Mouse (Mus musculus): ENCODE measurements at regions not wholly inside any gene's neighbourhood (a gene's known extent, or its start where the extent isn't known, plus 50 kb on each side); places are given as distances from the start of the nearest gene placed in this dataset.
"Not testable (repeated sequence)": the region's sequence is repeated elsewhere in the genome, so short reads cannot be mapped to it uniquely, and the experiment has no call there.

DNA sequence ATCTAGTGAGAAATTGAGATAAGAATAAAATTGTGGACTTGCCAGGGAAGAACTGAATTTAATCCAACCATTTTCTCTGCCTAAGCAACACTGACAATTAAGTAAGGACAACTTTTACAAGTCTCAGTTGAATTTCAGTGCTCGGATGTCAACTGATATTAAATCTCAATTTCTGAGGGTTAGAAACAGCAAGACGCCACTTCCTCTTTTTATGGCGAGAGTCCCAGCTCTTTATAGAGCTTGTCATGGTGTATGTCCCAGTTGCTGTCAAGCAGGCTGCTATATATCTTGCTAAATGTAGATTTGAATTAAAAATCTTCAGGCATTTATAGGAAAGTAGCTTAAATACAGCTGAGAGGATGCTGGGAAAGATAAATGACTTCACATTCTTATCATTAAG, 697.8 kb upstream of the Got2 start:
- ATAC-seq (replicated peaks in 1 of 2; ENCODE audit: insufficient read depth in 1 of 2, low FRiP score in 2 of 2, low TSS enrichment in 1 of 2, low read depth in 1 of 2, poor library complexity in 2 of 2, severe bottlenecking in 2 of 2): peak in 1 of 2 experiments; percentile 69; a peak in 2 of 4 replicates

DNA sequence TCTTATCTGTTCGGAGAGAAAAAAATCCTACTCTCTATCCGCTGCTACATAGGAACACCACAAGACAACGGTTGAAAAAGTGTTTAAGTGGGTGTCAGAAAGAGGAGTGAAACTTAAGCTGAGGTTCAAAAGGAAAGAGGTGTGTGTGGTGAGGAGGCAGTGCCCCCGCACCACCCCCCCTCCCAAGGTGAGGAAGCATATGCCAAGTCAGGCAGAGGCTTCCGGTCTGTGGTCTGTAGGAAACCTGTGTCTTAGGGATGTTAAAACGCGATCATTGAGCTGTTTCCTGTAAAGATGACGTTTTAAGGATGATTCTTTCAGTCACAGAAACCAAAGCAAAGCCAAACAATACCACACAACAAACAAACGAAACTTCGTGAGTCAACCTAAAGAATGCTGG, 664.2 kb upstream of the Got2 start:
- ATAC-seq (replicated peaks in 1 of 2; ENCODE audit: insufficient read depth in 1 of 2, low FRiP score in 2 of 2, low TSS enrichment in 1 of 2, low read depth in 1 of 2, poor library complexity in 2 of 2, severe bottlenecking in 2 of 2): peak; percentile 87 to 96

DNA sequence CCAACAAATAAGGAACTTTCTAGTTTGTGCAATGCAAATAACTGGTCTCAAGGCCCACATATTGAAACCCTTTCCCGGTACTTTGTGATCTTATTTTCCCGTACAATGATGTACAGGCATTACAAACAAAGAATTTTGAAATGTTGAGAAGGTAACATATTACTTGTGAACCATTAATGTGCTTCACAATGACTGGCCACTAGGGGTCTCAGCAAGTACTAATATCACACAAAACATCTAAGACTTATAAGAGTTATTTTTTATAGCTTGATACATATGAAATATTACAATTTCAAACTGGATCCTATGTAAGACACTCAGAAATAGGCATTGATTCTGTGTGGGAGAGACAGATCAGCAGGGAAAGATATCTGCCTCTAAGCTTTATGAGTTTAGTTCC, 662.1 kb upstream of the Got2 start:
- ATAC-seq (replicated peaks in 1 of 2; ENCODE audit: insufficient read depth in 1 of 2, low FRiP score in 2 of 2, low TSS enrichment in 1 of 2, low read depth in 1 of 2, poor library complexity in 2 of 2, severe bottlenecking in 2 of 2): no peak

DNA sequence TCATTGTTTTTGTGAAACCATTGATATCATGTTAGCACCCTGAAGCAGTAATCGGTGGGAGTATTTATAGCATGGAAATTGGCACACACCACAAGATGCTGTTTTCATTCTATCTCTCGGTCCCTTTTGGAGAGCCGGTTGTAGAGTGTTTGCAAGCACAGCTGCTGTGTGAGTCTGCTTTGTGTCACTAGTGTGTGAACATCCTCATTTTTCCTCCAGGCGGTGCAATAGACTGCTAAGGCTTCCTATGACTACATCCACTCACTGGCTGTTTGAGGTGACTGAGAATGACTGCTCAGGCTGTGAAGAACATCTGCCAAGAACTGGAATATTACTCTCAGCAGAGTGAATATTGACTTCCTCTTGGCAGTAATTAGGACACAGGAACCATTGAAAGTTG, 660.3 kb upstream of the Got2 start:
- ATAC-seq (replicated peaks in 1 of 2; ENCODE audit: insufficient read depth in 1 of 2, low FRiP score in 2 of 2, low TSS enrichment in 1 of 2, low read depth in 1 of 2, poor library complexity in 2 of 2, severe bottlenecking in 2 of 2): no peak

DNA sequence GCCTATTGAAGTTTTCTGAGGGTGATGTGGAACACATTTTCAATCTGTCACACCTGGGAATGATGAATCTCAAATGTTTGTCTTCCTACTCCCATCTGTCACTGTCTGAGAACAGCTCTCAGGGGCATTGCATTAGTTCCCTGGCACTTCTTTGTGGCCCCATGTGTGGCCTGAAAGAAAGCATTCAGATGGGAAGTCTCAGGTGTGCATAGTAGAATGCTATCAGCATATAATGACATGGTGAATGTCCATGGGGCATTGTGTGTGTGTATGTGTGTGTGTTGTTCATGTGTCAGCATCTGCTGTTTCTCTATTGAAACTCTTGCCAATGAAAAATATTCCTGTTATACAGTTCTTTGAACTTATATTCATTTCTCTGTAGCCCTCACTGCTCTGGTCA, 659.8 kb upstream of the Got2 start:
- no peak for ATAC-seq (replicated peaks in 1 of 2; ENCODE audit: insufficient read depth in 1 of 2, low FRiP score in 2 of 2, low TSS enrichment in 1 of 2, low read depth in 1 of 2, poor library complexity in 2 of 2, severe bottlenecking in 2 of 2)

DNA sequence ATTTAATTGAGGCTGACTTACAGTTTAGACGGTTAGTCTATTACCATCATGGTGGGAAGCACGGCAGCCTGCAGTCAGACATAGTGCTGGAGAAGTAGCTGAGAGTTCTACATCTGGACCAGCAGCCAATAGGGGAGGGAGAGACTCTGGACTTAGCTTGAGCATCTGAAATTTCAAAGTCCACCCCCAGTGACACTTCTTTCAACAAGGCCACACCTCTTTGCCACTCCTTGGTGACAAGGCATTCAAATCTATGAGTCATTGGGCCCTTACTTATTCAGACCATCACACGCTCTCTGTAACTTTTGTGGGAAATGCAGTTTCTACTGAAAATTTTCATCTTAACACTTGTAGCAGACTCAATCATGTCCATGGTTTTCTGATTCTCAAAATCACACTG, 653.9 kb upstream of the Got2 start:
- no peak for ATAC-seq (replicated peaks in 1 of 2; ENCODE audit: insufficient read depth in 1 of 2, low FRiP score in 2 of 2, low TSS enrichment in 1 of 2, low read depth in 1 of 2, poor library complexity in 2 of 2, severe bottlenecking in 2 of 2)

DNA sequence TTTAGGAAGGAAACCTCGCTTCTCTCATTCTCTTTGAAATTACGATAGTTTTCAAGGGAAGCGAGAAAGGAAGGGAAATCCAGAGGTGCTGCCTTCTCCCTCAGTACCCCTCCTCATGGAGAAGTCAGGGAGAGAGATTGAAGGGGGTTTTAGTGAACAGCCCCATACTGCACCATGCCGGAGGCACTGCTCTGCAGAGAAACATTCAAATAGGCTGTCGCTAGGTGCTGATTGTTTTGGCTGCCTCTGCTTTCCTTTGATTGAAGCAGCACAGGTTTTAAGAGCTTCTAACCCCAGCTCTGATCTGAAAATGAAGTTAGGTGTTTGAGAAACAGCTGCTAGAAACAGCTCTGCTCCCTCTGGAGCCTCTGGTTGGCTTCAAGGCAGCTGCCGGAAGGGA, 610.5 kb upstream of the Got2 start:
- ATAC-seq (replicated peaks in 1 of 2; ENCODE audit: insufficient read depth in 1 of 2, low FRiP score in 2 of 2, low TSS enrichment in 1 of 2, low read depth in 1 of 2, poor library complexity in 2 of 2, severe bottlenecking in 2 of 2): no peak

DNA sequence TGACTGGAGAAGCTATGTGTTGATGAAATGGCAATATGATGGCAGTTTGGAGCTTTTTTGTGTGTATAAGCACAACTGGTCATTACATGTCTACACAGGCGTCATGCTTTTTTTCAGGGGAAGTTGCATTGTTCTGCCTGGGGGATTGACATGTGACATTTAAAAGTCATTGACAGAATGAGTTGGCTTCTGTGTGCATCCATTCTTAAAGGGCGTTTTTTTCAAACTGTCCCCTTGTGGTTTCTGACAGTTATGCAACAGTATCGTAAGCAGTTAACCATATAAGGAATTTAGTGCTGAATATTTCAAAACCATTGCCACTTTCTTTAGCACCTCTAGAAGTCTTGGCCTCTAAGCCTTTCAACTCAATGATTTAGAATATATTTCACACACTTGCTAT, 607.1 kb upstream of the Got2 start:
- ATAC-seq (replicated peaks in 1 of 2; ENCODE audit: insufficient read depth in 1 of 2, low FRiP score in 2 of 2, low TSS enrichment in 1 of 2, low read depth in 1 of 2, poor library complexity in 2 of 2, severe bottlenecking in 2 of 2): no peak

DNA sequence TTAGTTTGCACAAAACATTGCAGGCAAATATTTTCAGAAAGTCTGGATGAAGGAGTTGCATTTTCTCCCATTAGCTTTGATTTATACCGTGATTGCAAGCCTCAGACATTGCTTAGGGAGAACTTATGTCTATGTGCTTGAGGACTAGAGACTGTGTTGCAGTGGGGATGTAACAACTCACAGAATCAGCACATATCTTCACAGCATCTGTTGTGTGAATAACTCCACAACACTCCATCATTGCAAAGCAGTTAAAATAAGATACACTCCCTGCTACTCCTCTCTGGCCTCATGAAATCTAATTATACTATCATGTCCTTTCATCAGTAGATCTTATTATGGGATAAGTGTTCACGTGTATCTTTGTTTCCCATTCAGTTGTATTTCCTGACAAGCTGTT, 601.5 kb upstream of the Got2 start:
- no peak for ATAC-seq (replicated peaks in 1 of 2; ENCODE audit: insufficient read depth in 1 of 2, low FRiP score in 2 of 2, low TSS enrichment in 1 of 2, low read depth in 1 of 2, poor library complexity in 2 of 2, severe bottlenecking in 2 of 2)

DNA sequence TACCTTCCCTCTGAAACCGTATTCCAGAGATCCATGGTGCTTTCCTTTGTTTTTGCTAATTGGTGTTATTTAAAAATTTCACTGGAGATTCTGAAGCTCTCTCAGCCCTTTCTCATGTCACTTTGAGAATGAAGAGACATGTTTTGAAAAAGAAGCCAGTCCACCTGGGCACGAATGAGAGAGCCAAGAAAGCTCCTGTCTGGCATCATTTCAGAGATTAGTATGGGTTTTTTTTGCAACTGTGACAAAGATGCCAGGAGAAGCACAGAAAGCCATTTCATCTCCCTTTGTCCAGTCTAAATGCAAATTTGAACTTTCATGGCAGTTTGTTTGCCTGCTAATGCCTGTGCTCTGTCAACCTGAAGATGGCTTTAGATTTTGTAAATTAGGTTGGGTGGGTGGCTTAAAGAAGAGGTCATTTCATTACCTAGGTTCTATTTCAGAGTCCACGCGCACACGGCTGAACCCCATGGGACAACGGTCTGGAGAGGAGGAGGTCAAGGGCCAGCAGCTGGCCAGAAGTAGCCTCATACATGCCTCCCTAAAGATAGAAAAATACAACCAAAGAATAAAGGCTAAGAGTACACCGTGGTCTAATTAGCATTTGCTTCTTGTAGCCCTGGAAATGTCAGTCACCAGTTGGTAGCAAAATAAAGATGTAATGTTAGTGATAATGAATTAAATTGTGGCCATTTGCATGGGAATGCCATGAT, 600.5 kb upstream of the Got2 start:
- ATAC-seq (replicated peaks in 1 of 2; ENCODE audit: insufficient read depth in 1 of 2, low FRiP score in 2 of 2, low TSS enrichment in 1 of 2, low read depth in 1 of 2, poor library complexity in 2 of 2, severe bottlenecking in 2 of 2): no peak

DNA sequence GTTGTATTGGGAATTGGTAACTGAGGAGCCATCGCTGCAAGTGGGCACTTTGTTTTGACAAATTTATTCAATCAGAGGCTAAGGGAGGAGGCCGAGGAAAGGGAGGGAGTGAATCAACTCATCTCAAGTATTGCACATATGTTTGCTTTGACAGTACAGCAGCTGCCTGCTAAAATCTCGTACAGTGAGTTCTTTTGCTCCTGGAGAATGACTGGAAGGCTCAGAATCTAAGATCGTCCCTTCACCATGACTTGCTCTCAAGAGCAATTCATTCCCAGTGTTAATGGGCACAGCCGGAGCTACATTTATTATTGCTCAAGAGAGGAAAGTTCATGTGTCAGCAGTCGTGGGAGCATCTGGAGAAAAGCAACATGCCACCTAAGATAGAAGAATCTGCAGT, 567.6 kb upstream of the Got2 start:
- no peak for ATAC-seq (replicated peaks in 1 of 2; ENCODE audit: insufficient read depth in 1 of 2, low FRiP score in 2 of 2, low TSS enrichment in 1 of 2, low read depth in 1 of 2, poor library complexity in 2 of 2, severe bottlenecking in 2 of 2)

DNA sequence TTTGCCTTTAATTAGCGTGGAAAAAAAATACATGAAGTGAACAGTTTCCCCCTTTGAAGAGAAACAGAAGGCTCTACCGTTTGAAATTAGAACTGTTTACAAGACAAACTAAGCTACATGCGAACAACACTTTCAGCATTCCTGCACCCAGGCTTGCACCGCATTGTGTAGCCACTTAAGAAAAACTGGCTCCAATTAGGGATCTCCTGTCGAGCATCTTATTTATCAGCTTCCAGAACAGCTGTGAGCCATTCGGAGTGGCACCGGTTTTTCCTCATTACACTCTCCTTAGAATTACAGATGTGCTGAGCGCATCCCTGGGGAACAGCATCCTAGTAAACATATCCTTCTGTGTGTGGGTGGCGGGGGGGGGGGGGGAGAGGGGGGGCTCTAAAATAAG, 567.0 kb upstream of the Got2 start:
- no peak for ATAC-seq (replicated peaks in 1 of 2; ENCODE audit: insufficient read depth in 1 of 2, low FRiP score in 2 of 2, low TSS enrichment in 1 of 2, low read depth in 1 of 2, poor library complexity in 2 of 2, severe bottlenecking in 2 of 2)

DNA sequence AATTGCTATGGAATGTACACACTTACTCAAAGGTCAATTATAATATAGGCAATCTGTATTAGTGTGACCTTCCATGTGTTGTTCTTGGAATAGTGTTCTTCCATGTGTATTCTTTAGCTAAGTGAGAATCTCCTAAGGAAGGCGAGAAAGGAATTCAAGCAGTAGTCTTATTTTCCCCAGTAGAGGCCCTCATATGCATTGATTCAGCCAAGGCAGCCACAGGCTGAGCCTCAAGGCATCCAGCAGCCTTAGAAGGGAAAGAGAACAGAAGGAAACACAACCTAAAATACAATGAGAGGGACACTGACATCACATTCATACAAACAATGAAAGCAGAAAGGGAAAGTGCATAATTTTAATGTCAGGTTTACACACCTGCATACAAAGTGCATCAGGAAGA, 541.4 kb upstream of the Got2 start:
- ATAC-seq (replicated peaks in 1 of 2; ENCODE audit: insufficient read depth in 1 of 2, low FRiP score in 2 of 2, low TSS enrichment in 1 of 2, low read depth in 1 of 2, poor library complexity in 2 of 2, severe bottlenecking in 2 of 2): no peak

DNA sequence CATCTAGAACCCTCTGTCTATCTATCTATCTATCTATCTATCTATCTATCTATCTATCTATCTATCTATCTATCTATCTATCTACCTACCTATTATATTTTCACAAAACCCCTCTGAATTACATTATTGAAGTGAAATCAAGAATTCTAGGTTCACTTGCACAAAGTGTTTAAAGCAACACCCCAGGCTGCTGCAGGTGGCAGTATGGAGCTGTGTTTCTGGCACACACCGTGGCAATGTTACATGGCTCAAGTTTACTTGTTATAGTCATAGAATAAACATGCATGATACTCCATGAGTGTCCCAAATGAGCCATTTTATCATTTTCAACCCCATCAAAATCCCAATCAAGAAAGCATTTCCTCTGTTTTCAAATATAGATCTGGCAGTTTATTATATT, 538.6 kb upstream of the Got2 start:
- peak in 1 of 2 experiments; percentile 22; a peak in 1 of 4 replicates for ATAC-seq (replicated peaks in 1 of 2; ENCODE audit: insufficient read depth in 1 of 2, low FRiP score in 2 of 2, low TSS enrichment in 1 of 2, low read depth in 1 of 2, poor library complexity in 2 of 2, severe bottlenecking in 2 of 2)

DNA sequence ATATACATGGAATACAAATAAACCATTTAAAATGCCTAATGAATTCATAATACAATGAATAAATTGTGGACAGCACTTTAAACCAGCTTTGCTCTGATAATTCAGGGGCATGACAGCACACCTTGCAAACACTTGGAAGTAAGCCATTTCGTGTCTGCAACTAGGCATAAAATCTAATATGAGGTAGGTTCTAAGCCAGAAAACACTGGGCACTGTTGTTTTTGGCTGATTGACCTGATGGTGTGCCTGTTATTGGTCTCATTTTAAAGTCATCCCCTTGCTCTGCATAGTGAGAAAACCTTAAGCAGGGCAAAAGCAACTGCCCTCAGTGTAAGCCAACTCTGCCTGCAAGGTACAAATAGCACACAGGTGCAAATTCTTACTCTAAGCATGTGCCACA, 521.3 kb upstream of the Got2 start:
- ATAC-seq (replicated peaks in 1 of 2; ENCODE audit: insufficient read depth in 1 of 2, low FRiP score in 2 of 2, low TSS enrichment in 1 of 2, low read depth in 1 of 2, poor library complexity in 2 of 2, severe bottlenecking in 2 of 2): no peak

DNA sequence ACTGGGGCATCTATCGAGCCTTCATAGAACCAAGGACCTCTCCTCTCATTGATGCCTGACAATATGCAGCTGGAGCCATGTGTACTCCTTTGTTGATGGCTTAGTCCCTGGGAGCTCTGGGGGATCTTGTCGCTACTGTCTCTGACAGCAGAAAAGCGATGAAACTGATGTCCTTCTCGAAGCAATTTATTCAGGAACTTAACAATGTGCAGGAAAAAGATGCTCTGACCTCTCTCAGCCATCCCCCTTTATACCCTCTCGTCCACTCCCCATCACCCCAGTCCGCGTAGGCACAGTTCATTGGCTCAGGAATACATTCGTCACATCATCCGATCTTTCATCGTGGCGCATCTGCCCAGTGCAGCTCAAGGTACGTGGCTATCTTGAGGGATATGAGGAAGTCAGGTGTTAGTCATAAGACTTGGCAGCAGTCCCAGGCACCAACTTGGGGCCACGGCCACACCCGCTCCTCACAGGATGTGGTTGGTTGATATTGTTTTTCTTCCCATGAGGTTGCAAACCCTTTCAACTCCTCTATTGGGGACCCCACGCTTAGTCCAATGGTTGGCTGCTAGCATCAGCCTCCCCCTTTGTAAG, 516.3 kb upstream of the Got2 start:
- no peak for ATAC-seq (replicated peaks in 1 of 2; ENCODE audit: insufficient read depth in 1 of 2, low FRiP score in 2 of 2, low TSS enrichment in 1 of 2, low read depth in 1 of 2, poor library complexity in 2 of 2, severe bottlenecking in 2 of 2)

DNA sequence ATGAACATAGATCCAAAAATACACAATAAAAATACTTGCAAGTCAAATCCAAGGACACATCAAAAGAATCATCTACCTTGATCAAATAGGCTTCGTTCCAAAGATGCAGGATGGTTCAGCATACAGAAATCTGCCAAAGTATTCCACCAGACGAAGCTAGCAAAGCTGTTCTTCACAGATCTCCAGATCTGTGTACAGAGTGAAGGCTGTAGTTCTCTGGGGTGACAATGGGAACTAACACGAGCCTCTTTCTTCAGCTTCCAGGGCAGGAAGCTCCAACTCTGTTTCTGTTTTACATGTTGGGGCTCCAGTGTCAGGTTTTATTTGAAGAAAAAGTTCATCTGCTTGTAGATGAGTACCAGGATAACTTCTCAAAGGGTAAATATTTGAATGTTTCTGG, 515.3 kb upstream of the Got2 start:
- ATAC-seq (replicated peaks in 1 of 2; ENCODE audit: insufficient read depth in 1 of 2, low FRiP score in 2 of 2, low TSS enrichment in 1 of 2, low read depth in 1 of 2, poor library complexity in 2 of 2, severe bottlenecking in 2 of 2): no peak

DNA sequence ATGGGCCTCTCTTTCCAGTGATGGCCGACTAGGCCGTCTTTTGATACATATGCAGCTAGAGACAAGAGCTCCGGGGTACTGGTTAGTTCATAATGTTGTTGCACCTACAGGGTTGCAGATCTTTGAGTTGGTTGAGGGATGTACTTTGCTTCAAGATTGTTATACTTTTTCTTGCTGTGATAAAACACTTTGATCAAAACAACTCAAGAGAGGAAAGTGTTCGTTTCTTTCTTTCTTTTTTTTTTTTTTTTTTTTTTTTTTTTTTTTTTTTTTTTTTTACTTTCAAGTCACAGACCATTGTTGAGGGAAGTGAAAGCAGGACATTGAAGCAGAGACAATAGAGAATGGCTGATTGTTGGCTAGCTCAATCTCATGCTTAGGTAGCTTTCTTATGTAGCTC, 511.0 kb upstream of the Got2 start:
- not testable (repeated sequence) for ATAC-seq (replicated peaks in 1 of 2; ENCODE audit: insufficient read depth in 1 of 2, low FRiP score in 2 of 2, low TSS enrichment in 1 of 2, low read depth in 1 of 2, poor library complexity in 2 of 2, severe bottlenecking in 2 of 2)

DNA sequence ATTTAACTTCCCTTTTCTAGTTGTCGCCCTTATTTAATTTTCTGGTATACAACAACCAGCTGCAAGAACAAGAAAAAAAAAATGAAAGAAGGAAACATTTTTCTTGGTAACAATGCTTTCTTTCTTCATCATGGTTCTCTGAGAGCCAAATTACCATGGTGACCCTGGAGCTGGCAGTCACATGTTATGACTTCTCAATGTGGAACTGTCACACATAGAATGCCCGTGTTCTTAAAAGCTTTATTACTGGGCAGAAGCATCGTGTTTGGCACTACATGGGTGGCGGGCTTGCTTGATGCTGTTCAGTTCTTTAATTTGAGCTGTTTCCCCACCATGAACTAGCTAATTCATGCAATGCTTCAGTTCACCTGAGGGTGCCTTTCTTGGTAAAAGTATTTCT, 504.7 kb upstream of the Got2 start:
- ATAC-seq (replicated peaks in 1 of 2; ENCODE audit: insufficient read depth in 1 of 2, low FRiP score in 2 of 2, low TSS enrichment in 1 of 2, low read depth in 1 of 2, poor library complexity in 2 of 2, severe bottlenecking in 2 of 2): no peak

Measured in hematopoietic stem cell, adult 5-6 weeks (primary cell).